Mouse (Mus musculus): ENCODE results near the gene Eps8. TPM values are rescaled to one million over a fixed set of nuclear protein-coding genes. Genes with fewer than 3 reads are reported as not detected.
"Not testable (repeated sequence)": the region's sequence is repeated elsewhere in the genome, so short reads cannot be mapped to it uniquely, and the experiment has no call there.

The Eps8 gene
- polyA plus RNA-seq, 3 experiments from 2014 or later: 0.39 to 1.3 TPM; not detected in 1

DNA sequence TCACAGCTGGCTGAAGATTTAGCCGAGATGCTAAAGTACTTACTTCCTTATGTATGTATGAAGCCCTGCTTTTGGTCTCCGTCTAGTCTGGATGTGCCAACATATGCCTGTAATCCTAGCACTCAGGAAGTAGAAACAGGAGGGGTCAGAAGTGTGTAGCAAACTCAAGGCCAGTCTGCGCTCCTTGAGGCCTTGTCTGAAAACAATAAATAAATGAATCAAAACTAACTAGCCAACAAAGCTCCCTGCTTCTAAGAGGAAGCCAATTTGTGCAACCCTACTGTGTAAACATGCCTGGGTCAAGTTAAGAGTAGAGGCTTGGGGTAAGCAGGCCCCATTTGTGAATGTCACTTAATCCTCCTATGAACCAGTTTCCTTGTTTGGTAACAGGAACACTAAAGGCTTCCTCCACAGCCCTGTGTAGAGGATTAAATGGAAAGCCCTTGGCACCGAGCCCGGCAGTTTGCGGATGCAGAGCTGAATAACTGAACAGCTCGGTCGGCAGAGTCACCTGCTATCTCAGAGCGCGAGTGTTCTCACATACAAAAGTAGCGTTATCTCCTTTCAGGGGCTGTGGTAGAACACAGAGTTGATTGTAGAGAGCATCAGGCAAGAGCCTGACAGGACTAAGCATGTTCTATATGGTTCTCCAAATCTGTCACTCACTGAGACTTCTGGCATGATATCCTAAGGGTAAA is 183.6 kb downstream of the Eps8 start:
- no peak for ATAC-seq

DNA sequence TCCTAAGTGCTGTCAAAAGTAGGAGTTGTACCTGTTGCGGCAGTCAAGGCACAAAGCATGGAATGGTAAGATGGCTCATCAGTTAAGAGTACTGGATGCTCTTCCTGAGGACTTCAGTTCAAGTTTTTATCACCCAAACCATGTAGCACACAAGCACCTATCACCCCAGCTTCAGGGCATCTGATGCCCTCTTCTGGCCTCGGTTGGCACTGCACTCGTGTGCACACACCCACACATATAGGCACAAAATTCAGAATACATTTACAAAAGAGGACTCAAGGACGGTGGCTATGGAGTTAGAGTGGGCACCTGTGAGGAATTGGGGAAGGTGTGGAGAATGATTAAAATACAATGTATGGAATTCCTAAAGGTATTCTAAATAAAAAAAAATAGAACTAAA is 185.1 kb downstream of the Eps8 start:
- ATAC-seq: no peak

DNA sequence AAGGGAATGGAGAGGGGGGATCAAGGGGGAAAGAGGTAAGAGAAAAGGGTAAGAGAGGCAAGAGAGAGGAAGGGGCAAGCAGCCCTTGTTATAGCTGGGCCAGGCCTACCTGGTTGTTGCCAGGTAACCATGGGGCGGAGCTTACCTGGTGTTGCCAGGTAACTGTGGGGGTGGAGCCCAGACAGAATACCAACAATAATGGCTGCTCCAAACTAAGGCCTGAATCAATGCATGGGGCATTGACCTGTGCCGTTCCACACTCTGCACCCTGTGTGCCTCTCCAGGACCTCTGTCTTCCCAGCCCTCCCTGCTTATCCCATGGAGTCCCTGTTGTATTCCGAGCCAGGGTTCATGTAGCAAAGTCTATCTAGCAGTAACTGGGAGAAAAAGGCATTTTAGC is 187.0 kb downstream of the Eps8 start:
- no peak for ATAC-seq

DNA sequence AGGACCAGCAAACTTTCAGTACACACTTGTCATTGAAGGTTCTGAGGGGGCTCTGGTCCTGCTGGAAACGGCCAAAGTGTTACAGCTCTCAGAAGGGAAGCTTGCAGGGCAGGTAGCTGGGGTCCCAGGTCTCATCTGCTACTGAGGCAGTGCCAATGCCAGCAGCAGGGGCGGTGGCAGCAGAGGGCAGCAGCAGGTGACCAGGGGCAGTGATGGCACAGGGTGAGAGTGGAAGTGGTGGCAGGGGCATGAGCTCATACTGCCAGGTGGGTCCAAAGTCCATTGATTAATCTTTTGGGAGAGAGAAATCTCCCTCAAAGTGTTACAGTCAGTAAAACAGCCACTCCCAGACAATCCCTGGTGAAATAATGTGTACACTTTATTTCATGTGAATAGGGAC is 188.4 kb downstream of the Eps8 start:
- ATAC-seq: no peak

- ATAC-seq: no peak
These were observed 189.4 kb downstream of the Eps8 start for GRCm38 (mm10) chr6:137465253-137465652.

- no peak for ATAC-seq
These were observed 190.9 kb downstream of the Eps8 start for GRCm38 (mm10) chr6:137463771-137464170.

- ATAC-seq: no peak
These were observed 196.5 kb downstream of the Eps8 start for GRCm38 (mm10) chr6:137458136-137458535.

DNA sequence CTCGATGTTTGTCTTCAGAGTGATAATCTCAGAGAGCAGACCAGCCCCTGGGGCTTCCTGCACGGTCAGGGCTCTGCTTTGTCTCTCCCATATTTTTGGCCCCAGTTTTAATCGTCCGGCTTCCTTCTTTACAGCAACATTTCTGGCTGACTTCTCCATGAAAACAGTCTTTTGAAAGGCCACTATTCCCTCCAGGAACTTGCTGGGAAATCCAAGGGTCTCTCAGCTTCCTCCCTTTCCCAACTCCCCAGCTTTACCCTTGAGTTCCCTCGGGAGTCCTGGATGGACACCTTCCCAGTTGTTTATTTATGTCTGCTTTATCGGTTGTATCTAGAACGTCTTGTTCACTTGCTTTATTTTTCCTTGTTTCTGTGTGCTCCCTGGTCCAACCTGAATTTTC is 197.5 kb downstream of the Eps8 start:
- no peak for ATAC-seq

GRCm38 (mm10) chr6:137456064-137456463 is 198.6 kb downstream of the Eps8 start:
- ATAC-seq: no peak

- no peak for ATAC-seq
These were observed 199.1 kb downstream of the Eps8 start for GRCm38 (mm10) chr6:137455537-137456041.

- not testable (repeated sequence) for ATAC-seq
These were observed 208.6 kb downstream of the Eps8 start for GRCm38 (mm10) chr6:137446116-137446515.

GRCm38 (mm10) chr6:137443089-137443488 is 211.6 kb downstream of the Eps8 start:
- no peak for ATAC-seq

GRCm38 (mm10) chr6:137440559-137441486 is 213.9 kb downstream of the Eps8 start:
- no peak for ATAC-seq

- no peak for ATAC-seq
These were observed 216.6 kb downstream of the Eps8 start for GRCm38 (mm10) chr6:137437902-137438580.

- no peak for ATAC-seq
These were observed 217.2 kb downstream of the Eps8 start for GRCm38 (mm10) chr6:137437486-137437885.

- no peak for ATAC-seq
These were observed 221.0 kb downstream of the Eps8 start for GRCm38 (mm10) chr6:137433521-137434137.

Other genes with a start within 250 kb of the Eps8 start
- gene Strap, start 80.2 kb upstream of the Eps8 start, polyA plus RNA-seq (2017; shearing (Covaris generic)): 10 to 100 TPM; 24.1 to 48.2 (median 29.5) TPM
- gene Dera, start 99.7 kb upstream of the Eps8 start, polyA plus RNA-seq (2017; shearing (Covaris generic)): 100 to 1,000 TPM in 1 of 3 experiments, 10 to 100 TPM in 2; 77.2 to 126 (median 80.3) TPM